Mouse (Mus musculus): ENCODE results near the gene Vezf1. TPM values are rescaled to one million over a fixed set of nuclear protein-coding genes. Genes with fewer than 3 reads are reported as not detected.

Vezf1 gene
- polyA plus RNA-seq, 1 experiment, result 14.2 TPM

- WGBS, result 78% methylated on average over 6 of the region's 6 CpGs
- Histone ChIP-seq H3K36me3 (ENCODE audit: control insufficient read depth, insufficient read depth, low read length) (no peaks in the 10 kb centered on the region), H3K4me1 (ENCODE audit: control insufficient read depth, insufficient read depth, insufficient read length) (peaks cover 6% of the 10 kb centered on the region; the same call in 1 of the 2 replicates), H3K27me3 (ENCODE audit: control insufficient read depth, insufficient read depth, low read length) (no peaks in the 10 kb centered on the region), H3K27ac (ENCODE audit: insufficient read depth, low read length) (peak overlapping the region; percentile 16; the same call in 1 of the 2 replicates), H3K4me3 (ENCODE audit: extremely low read depth, insufficient read depth, insufficient read length) (no peak overlapping the region)
- no peak for TF ChIP-seq CTCF (IDR thresholded peaks at IDR 0.05; ENCODE audit: extremely low read depth, insufficient read depth, insufficient read length, insufficient replicate concordance)
- no peak for TF ChIP-seq POLR2A (IDR thresholded peaks at IDR 0.05; ENCODE audit: low read depth, low read length)
- no peak for DNase-seq (ENCODE audit: low read depth in 1 of 2, low spot score in 2 of 2)
Measured at GRCm38 (mm10) chr11:88113543-88114271, 45.6 kb downstream of the Vezf1 start.

DNA sequence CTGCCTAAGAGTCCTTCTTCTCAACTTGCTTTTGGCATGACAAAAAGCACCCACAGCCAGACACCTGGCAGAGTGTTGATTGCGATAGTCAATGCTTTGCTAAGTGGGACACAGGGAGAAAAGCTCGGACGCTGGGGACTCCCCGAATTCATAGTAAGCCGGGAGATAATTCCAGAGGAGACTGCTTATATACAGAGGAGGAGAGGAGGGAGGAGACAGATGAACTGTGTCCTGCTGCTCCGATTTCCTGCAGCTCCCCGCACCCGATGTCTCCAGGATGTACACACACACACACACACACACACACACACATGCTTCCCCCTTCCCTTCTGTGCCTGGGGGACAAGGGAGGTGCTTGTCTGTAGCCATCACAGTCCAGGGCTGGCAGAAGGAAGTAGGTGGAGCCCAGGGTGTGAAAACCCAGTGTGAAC, 46.8 kb downstream of the Vezf1 start:
- no peaks in the 10 kb centered on the region for H3K27me3 ChIP-seq (ENCODE audit: control insufficient read depth, insufficient read depth, low read length)
- no peaks in the 10 kb centered on the region for H3K36me3 ChIP-seq (ENCODE audit: control insufficient read depth, insufficient read depth, low read length)
- H3K4me3 ChIP-seq (ENCODE audit: extremely low read depth, insufficient read depth, insufficient read length), result no peak overlapping the region
- no peak overlapping the region for H3K27ac ChIP-seq (ENCODE audit: insufficient read depth, low read length)
- TF ChIP-seq CTCF (IDR thresholded peaks at IDR 0.05; ENCODE audit: extremely low read depth, insufficient read depth, insufficient read length, insufficient replicate concordance), result no peak
- no peak for TF ChIP-seq POLR2A (IDR thresholded peaks at IDR 0.05; ENCODE audit: low read depth, low read length)
- 21% methylated on average over 8 of the region's 8 CpGs for WGBS
- DNase-seq (ENCODE audit: low read depth in 1 of 2, low spot score in 2 of 2), result no peak
- peaks cover 5% of the 10 kb centered on the region; the same call in 1 of the 2 replicates for H3K4me1 ChIP-seq (ENCODE audit: control insufficient read depth, insufficient read depth, insufficient read length)

DNA sequence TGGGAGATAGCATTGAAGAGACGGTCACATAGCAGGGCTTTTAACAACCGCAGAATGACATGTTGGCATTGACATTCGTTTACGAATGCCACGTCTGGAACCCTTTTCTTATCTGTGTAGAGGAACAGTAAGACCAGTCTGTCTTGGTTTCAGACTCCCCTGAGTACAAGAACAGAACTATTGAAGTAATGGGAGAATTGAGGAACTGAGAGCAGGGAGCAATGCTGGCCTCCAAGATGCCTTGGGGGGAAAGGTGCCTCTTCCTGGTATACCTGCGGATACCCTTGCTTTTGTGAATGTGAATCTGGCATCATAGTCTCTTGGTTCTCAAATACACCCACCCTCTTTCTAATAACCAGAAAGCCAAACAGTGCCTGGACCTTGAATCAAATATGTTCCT, 48.5 kb downstream of the Vezf1 start:
- H3K27ac ChIP-seq (ENCODE audit: insufficient read depth, low read length), result no peak overlapping the region
- H3K4me1 ChIP-seq (ENCODE audit: control insufficient read depth, insufficient read depth, insufficient read length), result 0 out of 2 replicates have a peak, but pooled peaks cover 2% of the 10 kb centered on the region
- WGBS, result 43% methylated on average over 6 of the region's 6 CpGs
- TF ChIP-seq CTCF (IDR thresholded peaks at IDR 0.05; ENCODE audit: extremely low read depth, insufficient read depth, insufficient read length, insufficient replicate concordance), result no peak
- no peak for TF ChIP-seq POLR2A (IDR thresholded peaks at IDR 0.05; ENCODE audit: low read depth, low read length)
- no peak for DNase-seq (ENCODE audit: low read depth in 1 of 2, low spot score in 2 of 2)
- no peaks in the 10 kb centered on the region for H3K27me3 ChIP-seq (ENCODE audit: control insufficient read depth, insufficient read depth, low read length)
- no peak overlapping the region for H3K4me3 ChIP-seq (ENCODE audit: extremely low read depth, insufficient read depth, insufficient read length)
- no peaks in the 10 kb centered on the region for H3K36me3 ChIP-seq (ENCODE audit: control insufficient read depth, insufficient read depth, low read length)

DNA sequence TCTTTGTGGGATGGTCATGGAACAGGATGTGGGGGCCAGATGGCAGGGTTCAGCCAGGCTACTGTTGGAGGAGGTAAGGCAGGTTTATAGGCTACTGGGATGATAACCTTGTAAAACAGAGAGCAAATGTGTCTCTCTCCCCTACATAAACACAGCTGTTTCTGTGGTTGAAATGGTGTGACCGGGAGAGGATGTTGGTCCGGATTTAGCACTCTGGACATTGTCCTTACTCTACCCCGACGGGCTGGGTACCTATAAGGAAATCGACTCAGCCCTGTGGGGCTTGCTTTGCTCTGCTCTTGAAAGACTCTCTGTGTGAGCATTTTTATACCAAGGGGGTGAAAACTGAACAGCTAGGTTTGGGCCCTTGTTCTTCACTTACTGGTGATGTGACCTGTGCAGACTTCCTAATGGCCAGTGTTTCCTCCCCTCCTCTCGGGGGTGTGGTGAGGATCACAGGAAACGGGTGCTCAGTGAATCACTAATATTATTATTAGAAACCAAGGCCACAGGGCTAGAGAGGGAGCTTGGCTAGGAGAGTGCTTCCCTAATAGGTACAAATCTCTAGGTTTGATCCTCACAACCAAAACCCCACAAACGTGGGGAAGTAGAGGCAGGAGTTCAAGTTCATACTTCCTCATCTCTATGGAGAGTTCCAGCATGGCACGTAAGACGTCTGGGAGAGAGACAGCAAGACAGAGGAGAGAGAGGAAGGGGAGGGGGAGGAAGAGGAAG, 49.4 kb downstream of the Vezf1 start:
- Histone ChIP-seq H3K27ac (ENCODE audit: insufficient read depth, low read length) (peak overlapping the region; percentile 44), H3K4me3 (ENCODE audit: extremely low read depth, insufficient read depth, insufficient read length) (no peak overlapping the region), H3K36me3 (ENCODE audit: control insufficient read depth, insufficient read depth, low read length) (no peaks in the 10 kb centered on the region), H3K4me1 (ENCODE audit: control insufficient read depth, insufficient read depth, insufficient read length) (0 out of 2 replicates have a peak, but pooled peaks cover 2% of the 10 kb centered on the region), H3K27me3 (ENCODE audit: control insufficient read depth, insufficient read depth, low read length) (no peaks in the 10 kb centered on the region)
- no peak for TF ChIP-seq POLR2A (IDR thresholded peaks at IDR 0.05; ENCODE audit: low read depth, low read length)
- TF ChIP-seq CTCF (IDR thresholded peaks at IDR 0.05; ENCODE audit: extremely low read depth, insufficient read depth, insufficient read length, insufficient replicate concordance), result no peak
- no peak for DNase-seq (ENCODE audit: low read depth in 1 of 2, low spot score in 2 of 2)
- WGBS, result 41% methylated on average over 10 of the region's 10 CpGs

DNA sequence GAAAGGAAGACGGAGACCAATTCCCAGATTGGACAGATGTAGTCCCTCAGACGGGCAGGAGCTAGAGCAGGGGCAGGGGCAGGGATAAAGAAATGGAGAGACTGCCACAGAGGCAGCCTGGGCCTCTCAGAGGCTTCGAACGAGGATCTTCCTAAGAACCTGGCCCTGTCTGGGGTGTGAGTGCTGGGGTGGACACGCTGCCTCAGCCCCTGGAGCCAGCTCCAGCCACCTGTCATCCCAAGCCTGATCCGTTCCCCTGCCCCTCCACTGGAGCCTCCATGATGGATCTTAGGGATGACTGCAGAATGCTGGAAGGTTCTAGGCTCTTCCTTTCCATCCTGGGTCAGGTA, 50.0 kb downstream of the Vezf1 start:
- no peak for TF ChIP-seq POLR2A (IDR thresholded peaks at IDR 0.05; ENCODE audit: low read depth, low read length)
- no peak for TF ChIP-seq CTCF (IDR thresholded peaks at IDR 0.05; ENCODE audit: extremely low read depth, insufficient read depth, insufficient read length, insufficient replicate concordance)
- Histone ChIP-seq H3K27ac (ENCODE audit: insufficient read depth, low read length) (peak overlapping the region; percentile 44; the same call in 1 of the 2 replicates), H3K36me3 (ENCODE audit: control insufficient read depth, insufficient read depth, low read length) (no peaks in the 10 kb centered on the region), H3K27me3 (ENCODE audit: control insufficient read depth, insufficient read depth, low read length) (no peaks in the 10 kb centered on the region), H3K4me1 (ENCODE audit: control insufficient read depth, insufficient read depth, insufficient read length) (0 out of 2 replicates have a peak, but pooled peaks cover 2% of the 10 kb centered on the region), H3K4me3 (ENCODE audit: extremely low read depth, insufficient read depth, insufficient read length) (no peak overlapping the region)
- no peak for DNase-seq (ENCODE audit: low read depth in 1 of 2, low spot score in 2 of 2)
- WGBS, result 79% methylated on average over 6 of the region's 6 CpGs

DNA sequence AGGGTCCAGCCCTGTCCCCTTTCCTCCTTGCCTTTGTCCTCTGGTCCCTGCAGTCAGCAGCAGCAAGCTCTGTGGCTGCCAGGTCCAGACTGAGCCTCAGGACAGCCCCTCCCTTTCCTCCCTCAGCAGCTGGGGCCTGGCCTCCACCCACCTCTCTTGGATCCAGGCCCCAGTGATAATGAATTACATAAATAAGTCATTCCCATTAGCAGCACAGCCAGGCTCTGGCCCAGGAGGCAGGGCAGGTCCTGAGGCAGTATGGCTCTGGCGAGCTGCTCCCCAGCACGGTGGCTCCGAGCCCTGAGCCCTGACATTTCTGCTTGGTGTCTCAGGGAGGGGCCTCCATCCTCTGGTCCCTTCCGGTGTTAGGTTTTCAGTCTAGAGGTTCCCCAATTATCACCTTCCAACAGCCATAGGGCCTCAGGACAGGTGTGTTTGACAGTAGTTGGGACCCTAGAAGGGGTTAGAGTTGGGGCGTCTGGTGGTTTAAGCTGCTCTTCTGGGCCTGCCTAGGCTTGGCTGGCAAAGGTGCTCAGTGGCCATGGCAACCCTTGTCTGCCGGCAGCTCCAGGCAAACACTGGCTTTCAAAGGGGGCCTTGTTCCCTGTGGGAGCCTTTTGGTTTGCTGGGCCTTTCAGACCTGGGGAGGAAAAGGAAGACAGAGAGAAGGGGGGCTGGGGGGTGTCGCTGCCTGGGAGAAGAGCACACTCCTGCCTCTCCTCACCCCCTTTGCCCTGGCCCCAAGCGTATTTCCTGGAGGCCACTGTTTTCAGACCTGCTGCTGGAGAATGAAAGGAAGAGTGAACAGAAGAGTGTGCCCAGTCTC, 51.0 kb downstream of the Vezf1 start:
- TF ChIP-seq POLR2A (IDR thresholded peaks at IDR 0.05; ENCODE audit: low read depth, low read length), result no peak
- TF ChIP-seq CTCF (IDR thresholded peaks at IDR 0.05; ENCODE audit: extremely low read depth, insufficient read depth, insufficient read length, insufficient replicate concordance), result no peak
- Histone ChIP-seq H3K36me3 (ENCODE audit: control insufficient read depth, insufficient read depth, low read length) (no peaks in the 10 kb centered on the region), H3K27ac (ENCODE audit: insufficient read depth, low read length) (peak overlapping the region; percentile 17; the same call in 1 of the 2 replicates), H3K27me3 (ENCODE audit: control insufficient read depth, insufficient read depth, low read length) (no peaks in the 10 kb centered on the region), H3K4me1 (ENCODE audit: control insufficient read depth, insufficient read depth, insufficient read length) (0 out of 2 replicates have a peak, but pooled peaks cover 2% of the 10 kb centered on the region), H3K4me3 (ENCODE audit: extremely low read depth, insufficient read depth, insufficient read length) (no peak overlapping the region)
- no peak for DNase-seq (ENCODE audit: low read depth in 1 of 2, low spot score in 2 of 2)
- WGBS, result 48% methylated on average over 8 of the region's 8 CpGs
